Mouse (Mus musculus) liver, embryonic 14.5 days (tissue): ENCODE results near the gene Tex35.

Experiments used
- CTCF ChIP-seq: IDR thresholded peaks from 2 replicates; pipeline ENCODE4 v1.5.1; 2016; ENCODE audit warnings: antibody characterized with exemption, low read depth, control low read depth
- EP300 ChIP-seq: IDR thresholded peaks from 2 replicates; pipeline ENCODE4 v1.6.1; 2016; ENCODE audit warnings: antibody characterized with exemption, low read depth

DNA sequence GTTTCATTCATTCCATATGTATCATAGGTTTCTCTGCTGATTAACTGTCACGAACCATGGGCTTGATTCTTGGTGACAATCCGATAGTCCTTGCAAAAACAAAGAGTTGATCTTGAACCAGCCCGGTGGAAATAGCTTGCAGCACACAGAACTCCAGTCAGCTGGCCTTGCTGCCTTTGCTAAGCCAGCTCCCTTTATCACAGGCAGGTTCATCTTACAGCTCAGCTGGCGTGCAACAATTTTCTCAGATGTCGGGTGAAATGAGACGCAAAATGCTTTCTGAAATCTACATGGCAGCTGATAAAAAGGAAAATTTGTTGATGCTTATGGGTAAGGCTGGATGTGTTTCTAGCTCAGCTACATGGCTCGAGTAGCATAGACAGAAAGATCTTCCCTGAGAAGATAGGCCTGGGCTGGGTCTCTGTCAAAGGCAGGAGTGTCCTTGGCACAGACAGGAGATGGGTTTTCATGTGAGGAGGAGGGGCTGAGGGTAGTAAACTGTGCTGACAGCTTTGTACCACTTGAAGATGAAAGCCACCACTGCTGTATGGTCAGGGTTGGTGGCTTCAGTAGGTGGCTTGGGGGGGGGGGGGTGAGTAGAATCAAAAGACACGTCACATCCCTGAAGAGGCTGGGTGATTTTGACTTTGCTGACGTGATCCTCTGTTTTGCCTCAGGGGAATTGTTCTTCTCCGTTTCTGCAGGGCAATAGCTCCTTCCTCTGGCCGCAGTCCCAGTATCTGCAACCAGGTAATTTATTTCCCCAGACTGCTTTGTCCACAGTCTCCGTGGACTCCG is 45.0 kb downstream of the Tex35 start:
- TF ChIP-seq CTCF (no peak), EP300 (no peak)
